In genomic region chr12:41313391-41313790, GRCm38 (mm10) we compare ENCODE assay signal across 16 mouse cellular contexts.
"Had no signal": no experiment of that assay in that cellular context is flagged by ENCODE, and none has a peak within 500 bp of the region (broad histone marks: within the 10 kb centered on the region; RNA-seq: fewer than 3 reads in every experiment).

No protein-coding gene starts in this region.

- H3K27ac ChIP-seq: kidney, embryonic 15.5 days; limb, embryonic 13.5 days; lung, embryonic 15.5 days; midbrain, embryonic 13.5 days; neural tube, embryonic 13.5 days had no signal

- H3K36me3 ChIP-seq: kidney, embryonic 15.5 days; limb, embryonic 13.5 days; lung, embryonic 15.5 days; midbrain, embryonic 13.5 days; neural tube, embryonic 13.5 days had no signal

- H3K9me3 ChIP-seq: kidney, embryonic 15.5 days; limb, embryonic 13.5 days; lung, embryonic 15.5 days; megakaryocyte, embryonic 14.5 days; midbrain, embryonic 13.5 days; neural tube, embryonic 13.5 days had no signal

- H3K4me2 ChIP-seq: kidney, embryonic 15.5 days; limb, embryonic 13.5 days; liver, embryonic 11.5 days; lung, embryonic 15.5 days; midbrain, embryonic 13.5 days; neural tube, embryonic 13.5 days had no signal

- H3K4me1 ChIP-seq: lung, embryonic 15.5 days; megakaryocyte, embryonic 14.5 days had no signal

- H3K9ac ChIP-seq: kidney, embryonic 15.5 days; limb, embryonic 13.5 days; lung, embryonic 15.5 days; midbrain, embryonic 13.5 days; neural tube, embryonic 13.5 days had no signal

- H3K27me3 ChIP-seq: kidney, embryonic 15.5 days; limb, embryonic 13.5 days; lung, embryonic 15.5 days; megakaryocyte, embryonic 14.5 days; midbrain, embryonic 13.5 days; neural tube, embryonic 13.5 days had no signal

- H3K4me3 ChIP-seq: kidney, embryonic 15.5 days; limb, embryonic 13.5 days; lung, embryonic 15.5 days; megakaryocyte, embryonic 14.5 days; midbrain, embryonic 13.5 days; neural tube, embryonic 13.5 days had no signal

- ATAC-seq: midbrain, embryonic 13.5 days had no signal

- DNase-seq: kidney, adult 2 months; kidney, postnatal 14 days; left cerebral cortex, postnatal 4 days; lung, postnatal 36 days; retina, postnatal 1 day; right cerebral cortex, postnatal 4 days; spleen, adult 18-20 months; thymus, adult 18-20 months; thymus, postnatal 14 days had no signal
